Mouse (Mus musculus) CH12.LX (cell line): ENCODE data around the gene Atp4b. TPM values are rescaled to one million over a fixed set of nuclear protein-coding genes. Genes with fewer than 3 reads are reported as not detected.
"Not testable (repeated sequence)": the region's sequence is repeated elsewhere in the genome, so short reads cannot be mapped to it uniquely, and the experiment has no call there.

Experiments
- DNase-seq: peaks from one replicate; pipeline ENCODE4 v3.0.0-alpha.2; 2013; ENCODE audit errors: extremely low read depth
- H3K27ac ChIP-seq: 2 replicates; pipeline ENCODE4 v1.5.1; 2012; ENCODE audit warnings: low read depth, mild to moderate bottlenecking, control low read depth, moderate library complexity; ENCODE audit not compliant: insufficient read depth
- H3K27me3 ChIP-seq: replicated peaks from 2 replicates; pipeline ENCODE3; 2012; ENCODE audit warnings: inconsistent platforms
- H3K36me3 ChIP-seq, 2 experiments: replicated peaks in 1 of 2; 2 replicates each; pipeline versions ENCODE3 to v1.6.1; 2012; ENCODE audit warnings: inconsistent platforms in 1 of 2, low read length in 1 of 2, mild to moderate bottlenecking in 1 of 2, mixed read lengths in 1 of 2, moderate library complexity in 1 of 2; ENCODE audit not compliant: control insufficient read depth in 1 of 2, insufficient read depth in 1 of 2
- H3K4me1 ChIP-seq, 2 experiments: 2 replicates each; pipeline ENCODE4 v1.6.1; 2012; ENCODE audit warnings: inconsistent platforms in 1 of 2, moderate library complexity in 1 of 2; ENCODE audit not compliant: insufficient read depth in 2 of 2, control insufficient read depth in 1 of 2
- H3K4me2 ChIP-seq: 2 replicates; pipeline ENCODE4 v1.6.1; 2012; ENCODE audit warnings: low read depth, mild to moderate bottlenecking, control low read depth; ENCODE audit not compliant: poor library complexity, insufficient read depth, severe bottlenecking
- H3K4me3 ChIP-seq, 3 experiments: fragments of 150-350 bp in 1 of 3; sonication (generic) in 1 of 3; replicated peaks in 1 of 3; 2 replicates each; pipeline versions ENCODE3 to v1.5.1; 2011 to 2012; ENCODE audit warnings: low read depth in 2 of 3, low read length in 2 of 3, mild to moderate bottlenecking in 2 of 3, moderate library complexity in 2 of 3, control low read depth in 1 of 3, improper control_type of control experiment in 1 of 3, inconsistent platforms in 1 of 3, mixed read lengths in 1 of 3; ENCODE audit not compliant: poor library complexity in 1 of 3
- H3K79me2 ChIP-seq: replicated peaks from 2 replicates; pipeline ENCODE4 v1.6.1; 2012; ENCODE audit warnings: mild to moderate bottlenecking, moderate library complexity; ENCODE audit not compliant: control insufficient read depth, poor library complexity, insufficient read depth, severe bottlenecking; ENCODE audit errors: extremely low read depth
- H3K9ac ChIP-seq: 2 replicates; pipeline ENCODE4 v1.6.1; 2012; ENCODE audit warnings: low read depth, mild to moderate bottlenecking, control low read depth, moderate library complexity; ENCODE audit not compliant: insufficient read depth
- H3K9me3 ChIP-seq: replicated peaks from 2 replicates; pipeline ENCODE3; 2012; ENCODE audit warnings: low read length, inconsistent platforms, mixed read lengths
- E2F4 ChIP-seq: IDR thresholded peaks from 2 replicates; pipeline ENCODE4 v1.6.1; 2011; ENCODE audit warnings: low read depth, low read length, improper control_type of control experiment; ENCODE audit not compliant: insufficient replicate concordance
- EP300 ChIP-seq: IDR thresholded peaks from 2 replicates; pipeline ENCODE4 v1.6.1; 2011; ENCODE audit warnings: low read length, improper control_type of control experiment
- MAFK ChIP-seq: IDR thresholded peaks from 2 replicates; pipeline ENCODE4 v1.6.1; 2011; ENCODE audit warnings: low read length, improper control_type of control experiment; ENCODE audit not compliant: insufficient replicate concordance
- MAX ChIP-seq: IDR thresholded peaks from 2 replicates; pipeline ENCODE4 v1.6.1; 2011; ENCODE audit warnings: low read length, improper control_type of control experiment
- NELFE ChIP-seq: IDR thresholded peaks from 2 replicates; pipeline ENCODE4 v1.6.1; 2011; ENCODE audit warnings: low read depth, low read length, improper control_type of control experiment
- POLR2AphosphoS2 ChIP-seq: IDR thresholded peaks from 2 replicates; pipeline ENCODE4 v1.6.1; 2011; ENCODE audit warnings: low read depth, low read length, improper control_type of control experiment
- ZMIZ1 ChIP-seq: IDR thresholded peaks from 2 replicates; pipeline ENCODE4 v1.6.1; 2012; ENCODE audit warnings: low read depth, mild to moderate bottlenecking, inconsistent platforms, low read length, improper control_type of control experiment
- ZNF384 ChIP-seq: IDR thresholded peaks from 2 replicates; pipeline ENCODE4 v1.6.1; 2012; ENCODE audit warnings: low read depth, low read length, improper control_type of control experiment, inconsistent platforms
- dilution Hi-C: fragments of 300-500 bp; cut with MboI; formaldehyde crosslinking; loops from 2 replicates; pipeline ENCODE4 v1.14.3; 2020; ENCODE audit warnings: low sequenced_read_pairs; ENCODE audit not compliant: extremely low pct_unique_long_range_greater_than_20kb, extremely low pct_ligation_motif_present
- in situ Hi-C: fragments of 300-500 bp; cut with MboI; formaldehyde crosslinking; loops from 3 replicates; pipeline ENCODE4 v1.14.3; 2019; ENCODE audit warnings: low sequenced_read_pairs, low pct_ligation_motif_present, low pct_unique_long_range_greater_than_20kb, mixed read lengths
- polyA plus RNA-seq: library from polyadenylated mRNA; unstranded; fragments of >175 nt; gene quantifications from 2 replicates; pipeline ENCODE4 v1.2.1, GENCODE M21; 2012; ENCODE audit warnings: low read depth; ENCODE audit not compliant: insufficient read length
- total RNA-seq, 2 experiments: library from RNA; depleted of rRNA; stranded (reverse); fragments of 300-350 nt in 1 of 2; fragments of >200 nt in 1 of 2; gene quantifications; 2 replicates each; pipeline ENCODE4 v1.2.3; 2012 to 2014

Gene Atp4b
- total and polyA plus RNA-seq, 3 experiments, result not detected

DNA sequence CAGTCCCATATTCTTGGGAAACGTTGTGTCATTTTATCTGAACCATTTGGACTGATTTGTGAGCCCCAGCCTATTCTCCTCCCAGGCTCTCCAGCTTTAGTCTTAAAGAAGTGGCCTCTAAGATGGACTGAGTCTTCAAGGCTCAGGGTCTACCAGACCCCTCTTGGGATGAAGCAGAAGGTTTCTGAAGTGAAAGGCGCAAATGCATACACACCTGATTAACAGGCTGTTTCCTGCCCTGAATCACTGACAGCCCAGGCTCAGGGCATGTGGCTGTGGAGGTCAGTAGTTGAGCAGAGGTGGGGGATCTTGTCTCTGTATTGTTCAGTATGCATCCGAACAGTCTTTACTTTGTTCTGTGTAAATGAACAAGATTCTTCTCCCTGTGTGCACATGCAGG is 58.9 kb downstream of the Atp4b start:
- Histone ChIP-seq H3K36me3 (peaks cover 9 to 26% of the 10 kb centered on the region in 2 experiments), H3K4me2 (no peak overlapping the region), H3K27me3 (no peaks in the 10 kb centered on the region), H3K4me3 (no peak overlapping the region), H3K27ac (no peak overlapping the region), H3K9me3 (no peaks in the 10 kb centered on the region), H3K79me2 (peaks cover 40% of the 10 kb centered on the region), H3K9ac (peak overlapping the region; percentile 31; the same call in 1 of the 2 replicates), H3K4me1 (peaks cover 18 to 38% of the 10 kb centered on the region in 2 experiments)
- TF ChIP-seq EP300 (no peak), ZMIZ1 (no peak), MAX (no peak), POLR2AphosphoS2 (no peak), NELFE (no peak), ZNF384 (no peak), MAFK (no peak), E2F4 (no peak)
- DNase-seq, result no peak
- in situ Hi-C loops (no loop called here), dilution Hi-C loops (no loop called here)

DNA sequence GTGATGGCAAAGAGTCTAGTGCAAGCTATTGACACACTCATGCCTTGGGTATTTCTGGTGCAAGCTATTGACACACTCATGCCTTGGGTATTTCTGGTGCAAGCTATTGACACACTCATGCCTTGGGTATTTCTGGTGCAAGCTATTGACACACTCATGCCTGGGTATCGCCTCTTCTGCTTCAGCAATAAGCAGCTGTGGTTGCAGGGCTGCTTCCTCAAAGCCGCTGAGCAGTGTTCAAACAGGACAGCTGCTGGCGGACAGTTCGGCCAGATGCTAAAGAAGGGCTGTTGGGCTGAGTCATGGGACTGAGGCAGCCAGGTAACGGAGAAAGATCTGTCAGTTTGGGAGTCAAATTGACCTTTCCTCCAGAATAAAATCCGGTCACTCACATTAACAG is 59.4 kb downstream of the Atp4b start:
- H3K27me3 ChIP-seq, H3K4me3 ChIP-seq, H3K9me3 ChIP-seq, in situ Hi-C loops, dilution Hi-C loops, H3K27ac ChIP-seq, H3K4me2 ChIP-seq: not testable (repeated sequence)
- H3K36me3 ChIP-seq, result peaks cover 5 to 21% of the 10 kb centered on the region in 2 experiments
- DNase-seq, result peak; percentile 48
- peaks cover 18 to 34% of the 10 kb centered on the region in 2 experiments for H3K4me1 ChIP-seq
- peak overlapping the region; percentile 31; the same call in 1 of the 2 replicates for H3K9ac ChIP-seq
- peaks cover 36% of the 10 kb centered on the region for H3K79me2 ChIP-seq

Other genes with a start within 250 kb of the Atp4b start
- 67.0 and 69.4 TPM in 2 replicates for gene Lamp1, start 237.7 kb downstream of the Atp4b start, total RNA-seq (2012; rRNA removed)
- gene Lamp1, start 237.7 kb downstream of the Atp4b start, total RNA-seq (2014; rRNA removed), result 51.0 and 56.7 TPM in 2 replicates
- gene Lamp1, start 237.7 kb downstream of the Atp4b start, polyA plus RNA-seq, result 64.3 TPM in 2 replicates
- 0.04 TPM in 2 replicates for gene Grtp1, start 196.2 kb downstream of the Atp4b start, total RNA-seq (2012; rRNA removed)
- gene Grtp1, start 196.2 kb downstream of the Atp4b start, total RNA-seq (2014; rRNA removed), result not detected in 2 replicates
- 0.13 and 0.19 TPM in 2 replicates for gene Grtp1, start 196.2 kb downstream of the Atp4b start, polyA plus RNA-seq
- not detected in 2 replicates for gene Adprhl1, start 142.7 kb downstream of the Atp4b start, total RNA-seq (2012; rRNA removed)
- gene Adprhl1, start 142.7 kb downstream of the Atp4b start, total RNA-seq (2014; rRNA removed), result not detected in 2 replicates
- not detected in 2 replicates for gene Adprhl1, start 142.7 kb downstream of the Atp4b start, polyA plus RNA-seq
- 13.2 and 15.4 TPM in 2 replicates for gene Dcun1d2, start 108.7 kb downstream of the Atp4b start, total RNA-seq (2012; rRNA removed)
- gene Dcun1d2, start 108.7 kb downstream of the Atp4b start, total RNA-seq (2014; rRNA removed), result 14.4 and 14.9 TPM in 2 replicates
- 14.7 and 15.4 TPM in 2 replicates for gene Dcun1d2, start 108.7 kb downstream of the Atp4b start, polyA plus RNA-seq
- 12.4 and 15.1 TPM in 2 replicates for gene Tmco3, start 108.6 kb downstream of the Atp4b start, total RNA-seq (2012; rRNA removed)
- gene Tmco3, start 108.6 kb downstream of the Atp4b start, total RNA-seq (2014; rRNA removed), result 7.3 and 8.4 TPM in 2 replicates
- gene Tmco3, start 108.6 kb downstream of the Atp4b start, polyA plus RNA-seq, result 9.7 and 10.1 TPM in 2 replicates
- gene Tfdp1, start 58.1 kb downstream of the Atp4b start, total RNA-seq (2012; rRNA removed), result 189 and 226 TPM in 2 replicates
- 338 and 351 TPM in 2 replicates for gene Tfdp1, start 58.1 kb downstream of the Atp4b start, total RNA-seq (2014; rRNA removed)
- 288 and 301 TPM in 2 replicates for gene Tfdp1, start 58.1 kb downstream of the Atp4b start, polyA plus RNA-seq
- not detected in 2 replicates for gene Grk1, start 8.3 kb upstream of the Atp4b start, total RNA-seq (2012; rRNA removed)
- gene Grk1, start 8.3 kb upstream of the Atp4b start, total RNA-seq (2014; rRNA removed), result not detected in 2 replicates
- gene Grk1, start 8.3 kb upstream of the Atp4b start, polyA plus RNA-seq, result not detected in 2 replicates
- gene Tmem255b, start 38.4 kb upstream of the Atp4b start, total RNA-seq (2012; rRNA removed), result not detected in 2 replicates
- gene Tmem255b, start 38.4 kb upstream of the Atp4b start, total RNA-seq (2014; rRNA removed), result not detected in 2 replicates
- not detected in 2 replicates for gene Tmem255b, start 38.4 kb upstream of the Atp4b start, polyA plus RNA-seq
- not detected in 2 replicates for gene Gas6, start 97.7 kb upstream of the Atp4b start, total RNA-seq (2012; rRNA removed)
- not detected in 2 replicates for gene Gas6, start 97.7 kb upstream of the Atp4b start, total RNA-seq (2014; rRNA removed)
- not detected in 2 replicates for gene Gas6, start 97.7 kb upstream of the Atp4b start, polyA plus RNA-seq
- not detected in 2 replicates for gene 1700029H14Rik, start 165.6 kb upstream of the Atp4b start, total RNA-seq (2012; rRNA removed)
- gene 1700029H14Rik, start 165.6 kb upstream of the Atp4b start, total RNA-seq (2014; rRNA removed), result not detected in 2 replicates
- not detected in 2 replicates for gene 1700029H14Rik, start 165.6 kb upstream of the Atp4b start, polyA plus RNA-seq